Mouse (Mus musculus) CD4-positive, CD25-positive, alpha-beta regulatory T cell (primary cell): ENCODE measurements around the gene Scoc. TPM values are rescaled to one million over a fixed set of nuclear protein-coding genes. Genes with fewer than 3 reads are reported as not detected.

Source experiments
- polyA plus RNA-seq: library from polyadenylated mRNA; unstranded; fragments of 100-300 nt; shearing (Covaris generic); gene quantifications from one replicate; pipeline ENCODE4 v1.2.1, GENCODE M21; 2017

The Scoc gene
- 29.7 TPM for polyA plus RNA-seq

GRCm38 (mm10) chr8:83458222-83458621, at the start of gene Scoc:
Scoc (minus strand) TSS chr8:83458391.

GRCm38 (mm10) chr8:83389316-83390005, 68.7 kb downstream of the Scoc start, which contains the start of gene Clgn:
Clgn (plus strand) TSS chr8:83389867.

Other genes with a start within 250 kb of the Scoc start
- not detected for gene Ucp1, start 168.0 kb downstream of the Scoc start, polyA plus RNA-seq
- 10.5 TPM for gene Elmod2, start 125.9 kb downstream of the Scoc start, polyA plus RNA-seq
- gene Mgat4d, start 109.9 kb downstream of the Scoc start, polyA plus RNA-seq: not detected
- gene Clgn, start 68.5 kb downstream of the Scoc start, polyA plus RNA-seq: not detected
- 0.05 TPM for gene Olfr370, start 77.4 kb upstream of the Scoc start, polyA plus RNA-seq
- gene Ndufb7, start 108.3 kb upstream of the Scoc start, polyA plus RNA-seq: 232 TPM
- 417 TPM for gene Tecr, start 149.6 kb upstream of the Scoc start, polyA plus RNA-seq
- 74.2 TPM for gene Dnajb1, start 149.8 kb upstream of the Scoc start, polyA plus RNA-seq
- 59.2 TPM for gene Gipc1, start 194.3 kb upstream of the Scoc start, polyA plus RNA-seq
- 2.7 TPM for gene Ptger1, start 208.3 kb upstream of the Scoc start, polyA plus RNA-seq
- gene Pkn1, start 240.8 kb upstream of the Scoc start, polyA plus RNA-seq: 210 TPM